Mouse (Mus musculus): ENCODE measurements around the gene Klhl21. TPM values are rescaled to one million over a fixed set of nuclear protein-coding genes. Genes with fewer than 3 reads are reported as not detected.

Gene Klhl21
- polyA plus RNA-seq, 1 experiment from 2014 or later, result 5.3 TPM

GRCm38 (mm10) chr4:152007481-152008147 lies 989 bp upstream of the Klhl21 start:
- WGBS, result 15% methylated on average over 8 of the region's 8 CpGs
- peak overlapping the region; percentile 94 for H3K27ac ChIP-seq (ENCODE audit: low read depth, low read length)
- H3K4me1 ChIP-seq (replicated peaks; ENCODE audit: control insufficient read depth, insufficient read depth, low read length), result peaks cover 8% of the 10 kb centered on the region
- TF ChIP-seq CTCF (IDR thresholded peaks at IDR 0.05; ENCODE audit: low read depth), result no peak
- no peaks in the 10 kb centered on the region for H3K27me3 ChIP-seq (replicated peaks; ENCODE audit: control insufficient read depth, insufficient read depth, low read length)
- no peaks in the 10 kb centered on the region for H3K9me3 ChIP-seq (ENCODE audit: control insufficient read depth)
- peak overlapping the region; percentile 62 for H3K9ac ChIP-seq (ENCODE audit: low read depth, low read length)
- peak overlapping the region; percentile 72 for H3K4me3 ChIP-seq (ENCODE audit: low read depth, low read length)
- peak overlapping the region; percentile 100 for H3K4me2 ChIP-seq (replicated peaks; ENCODE audit: low read depth)
- no peak for ATAC-seq
- no peaks in the 10 kb centered on the region; the same call in 1 of the 2 replicates for H3K36me3 ChIP-seq (ENCODE audit: control insufficient read depth, insufficient read depth)

- WGBS, result 1% methylated on average over 14 of the region's 14 CpGs
- Histone ChIP-seq H3K4me1 (replicated peaks; ENCODE audit: control insufficient read depth, insufficient read depth, low read length) (peaks cover 8% of the 10 kb centered on the region), H3K4me3 (ENCODE audit: low read depth, low read length) (peak overlapping the region; percentile 72), H3K9me3 (ENCODE audit: control insufficient read depth) (no peaks in the 10 kb centered on the region), H3K36me3 (ENCODE audit: control insufficient read depth, insufficient read depth) (no peaks in the 10 kb centered on the region; the same call in 1 of the 2 replicates), H3K4me2 (replicated peaks; ENCODE audit: low read depth) (peak overlapping the region; percentile 100), H3K9ac (ENCODE audit: low read depth, low read length) (peak overlapping the region; percentile 62), H3K27ac (ENCODE audit: low read depth, low read length) (peak overlapping the region; percentile 94), H3K27me3 (replicated peaks; ENCODE audit: control insufficient read depth, insufficient read depth, low read length) (no peaks in the 10 kb centered on the region)
- no peak for TF ChIP-seq CTCF (IDR thresholded peaks at IDR 0.05; ENCODE audit: low read depth)
- no peak for ATAC-seq
Observed at GRCm38 (mm10) chr4:152008148-152008500, 479 bp upstream of the Klhl21 start.

DNA sequence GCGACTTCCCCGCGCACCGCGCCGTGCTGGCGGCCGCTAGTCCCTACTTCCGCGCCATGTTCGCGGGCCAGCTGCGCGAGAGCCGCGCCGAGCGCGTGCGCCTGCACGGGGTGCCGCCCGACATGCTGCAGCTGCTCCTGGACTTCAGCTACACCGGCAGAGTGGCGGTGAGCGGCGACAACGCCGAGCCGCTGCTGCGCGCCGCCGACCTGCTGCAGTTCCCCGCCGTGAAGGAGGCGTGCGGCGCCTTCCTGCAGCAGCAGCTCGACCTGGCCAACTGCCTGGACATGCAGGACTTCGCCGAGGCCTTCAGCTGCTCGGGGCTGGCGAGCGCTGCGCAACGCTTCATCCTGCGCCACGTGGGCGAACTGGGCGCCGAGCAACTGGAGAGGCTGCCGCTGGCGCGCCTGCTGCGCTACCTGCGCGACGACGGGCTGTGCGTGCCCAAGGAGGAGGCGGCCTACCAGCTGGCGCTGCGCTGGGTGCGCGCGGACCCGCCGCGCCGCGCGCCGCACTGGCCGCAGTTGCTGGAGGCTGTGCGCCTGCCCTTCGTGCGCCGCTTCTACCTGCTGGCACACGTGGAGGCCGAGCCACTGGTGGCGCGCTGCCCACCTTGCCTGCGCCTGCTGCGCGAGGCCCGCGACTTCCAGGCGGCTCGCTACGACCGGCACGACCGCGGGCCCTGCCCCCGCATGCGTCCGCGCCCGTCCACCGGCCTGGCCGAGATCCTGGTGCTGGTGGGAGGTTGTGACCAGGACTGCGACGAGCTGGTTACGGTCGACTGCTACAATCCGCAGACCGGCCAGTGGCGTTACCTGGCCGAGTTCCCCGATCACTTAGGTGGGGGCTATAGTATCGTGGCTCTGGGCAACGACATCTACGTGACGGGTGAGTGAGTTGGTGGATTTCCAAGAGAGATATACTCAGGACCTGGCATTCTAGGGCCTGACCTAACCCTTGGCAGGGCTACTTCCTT lies 761 bp downstream of the Klhl21 start:
- H3K4me3 ChIP-seq (ENCODE audit: low read depth, low read length), result peak overlapping the region; percentile 72
- TF ChIP-seq CTCF (IDR thresholded peaks at IDR 0.05; ENCODE audit: low read depth), result 0 out of 2 replicates have a peak, but pooled peaks have one; percentile 0
- no peaks in the 10 kb centered on the region for H3K27me3 ChIP-seq (replicated peaks; ENCODE audit: control insufficient read depth, insufficient read depth, low read length)
- WGBS, result under 1% methylated on average over 112 of the region's 115 CpGs
- H3K4me2 ChIP-seq (replicated peaks; ENCODE audit: low read depth), result peak overlapping the region; percentile 100
- ATAC-seq, result peak; percentile 76
- peak overlapping the region; percentile 62 for H3K9ac ChIP-seq (ENCODE audit: low read depth, low read length)
- peak overlapping the region; percentile 94 for H3K27ac ChIP-seq (ENCODE audit: low read depth, low read length)
- H3K9me3 ChIP-seq (ENCODE audit: control insufficient read depth), result no peaks in the 10 kb centered on the region
- peaks cover 5% of the 10 kb centered on the region; the same call in 1 of the 2 replicates for H3K36me3 ChIP-seq (ENCODE audit: control insufficient read depth, insufficient read depth)
- peaks cover 8% of the 10 kb centered on the region for H3K4me1 ChIP-seq (replicated peaks; ENCODE audit: control insufficient read depth, insufficient read depth, low read length)

- ATAC-seq, result peak; percentile 26
- WGBS, result 2% methylated on average over 10 of the region's 10 CpGs
- Histone ChIP-seq H3K9me3 (ENCODE audit: control insufficient read depth) (no peaks in the 10 kb centered on the region), H3K27ac (ENCODE audit: low read depth, low read length) (0 out of 2 replicates have a peak overlapping the region, but pooled peaks have one; percentile 41), H3K4me3 (ENCODE audit: low read depth, low read length) (peak overlapping the region; percentile 72), H3K4me1 (replicated peaks; ENCODE audit: control insufficient read depth, insufficient read depth, low read length) (peaks cover 8% of the 10 kb centered on the region), H3K4me2 (replicated peaks; ENCODE audit: low read depth) (peak overlapping the region; percentile 100), H3K36me3 (ENCODE audit: control insufficient read depth, insufficient read depth) (peaks cover 10% of the 10 kb centered on the region), H3K27me3 (replicated peaks; ENCODE audit: control insufficient read depth, insufficient read depth, low read length) (no peaks in the 10 kb centered on the region), H3K9ac (ENCODE audit: low read depth, low read length) (peak overlapping the region; percentile 62)
- TF ChIP-seq CTCF (IDR thresholded peaks at IDR 0.05; ENCODE audit: low read depth), result no peak
Observed at GRCm38 (mm10) chr4:152010091-152010706, 1.6 kb downstream of the Klhl21 start.

- Histone ChIP-seq H3K4me2 (replicated peaks; ENCODE audit: low read depth) (peak overlapping the region; percentile 100), H3K4me1 (replicated peaks; ENCODE audit: control insufficient read depth, insufficient read depth, low read length) (peaks cover 8% of the 10 kb centered on the region), H3K36me3 (ENCODE audit: control insufficient read depth, insufficient read depth) (peaks cover 15% of the 10 kb centered on the region), H3K4me3 (ENCODE audit: low read depth, low read length) (peak overlapping the region; percentile 72), H3K27ac (ENCODE audit: low read depth, low read length) (peak overlapping the region; percentile 41; the same call in 1 of the 2 replicates), H3K27me3 (replicated peaks; ENCODE audit: control insufficient read depth, insufficient read depth, low read length) (no peaks in the 10 kb centered on the region), H3K9me3 (ENCODE audit: control insufficient read depth) (no peaks in the 10 kb centered on the region), H3K9ac (ENCODE audit: low read depth, low read length) (peak overlapping the region; percentile 37)
- WGBS, result 15% methylated on average over 13 of the region's 13 CpGs
- ATAC-seq, result no peak
- no peak for TF ChIP-seq CTCF (IDR thresholded peaks at IDR 0.05; ENCODE audit: low read depth)
Observed at GRCm38 (mm10) chr4:152010707-152011134, 2.1 kb downstream of the Klhl21 start.
